Mouse (Mus musculus) frontal cortex, postnatal 14 days (tissue): ENCODE data around the gene A230072I06Rik.

Experiments
- DNase-seq, 2 experiments: peaks; one replicate each; pipeline ENCODE4 v3.0.0; 2022; ENCODE audit warnings: low spot score in 2 of 2

Gene A230072I06Rik

GRCm38 (mm10) chr8:12278663-12279312, at the start of gene A230072I06Rik:
Gene A230072I06Rik (plus strand): TSS chr8:12278819.
- DNase-seq = no peak

DNA sequence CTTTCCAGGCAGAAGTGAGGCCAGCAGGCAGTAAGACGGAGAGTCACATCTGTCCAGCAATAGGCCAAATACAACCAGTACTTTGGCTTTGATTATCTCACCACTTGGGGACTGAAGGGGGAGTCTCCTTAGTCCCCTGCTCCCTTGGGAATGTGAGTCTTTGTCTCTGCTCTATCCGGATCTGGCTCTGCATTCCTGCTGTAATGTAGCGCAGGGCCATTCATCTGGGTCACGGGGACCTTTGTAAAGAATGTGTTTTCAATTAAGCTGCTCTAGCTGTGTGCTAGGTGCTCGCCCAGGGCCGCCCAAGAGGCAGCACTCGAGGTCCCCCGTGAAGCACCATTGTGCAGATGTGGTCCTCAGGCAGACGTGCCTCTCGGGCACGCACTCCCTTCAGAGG, 44.6 kb upstream of the A230072I06Rik start:
- DNase-seq = no peak

DNA sequence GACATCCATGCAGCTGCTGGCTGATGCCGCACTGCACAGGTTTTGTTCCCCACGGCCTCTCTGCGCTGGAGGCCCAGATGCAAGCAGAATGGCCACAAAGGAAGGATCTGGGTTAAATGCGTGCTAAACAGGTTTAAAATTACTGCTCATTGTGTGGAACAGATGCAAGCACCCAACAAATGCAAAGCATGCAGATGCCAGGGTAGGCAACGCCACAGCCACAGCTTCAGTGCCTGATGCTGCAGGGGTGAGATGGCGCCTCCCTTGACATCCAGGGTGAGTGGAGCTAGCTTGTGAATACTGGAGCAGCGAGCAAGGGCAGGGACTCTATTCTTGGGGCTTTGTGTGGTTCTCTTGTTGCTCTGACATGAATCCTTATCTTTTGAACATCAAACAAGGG, 39.8 kb upstream of the A230072I06Rik start:
- no peak for DNase-seq

DNA sequence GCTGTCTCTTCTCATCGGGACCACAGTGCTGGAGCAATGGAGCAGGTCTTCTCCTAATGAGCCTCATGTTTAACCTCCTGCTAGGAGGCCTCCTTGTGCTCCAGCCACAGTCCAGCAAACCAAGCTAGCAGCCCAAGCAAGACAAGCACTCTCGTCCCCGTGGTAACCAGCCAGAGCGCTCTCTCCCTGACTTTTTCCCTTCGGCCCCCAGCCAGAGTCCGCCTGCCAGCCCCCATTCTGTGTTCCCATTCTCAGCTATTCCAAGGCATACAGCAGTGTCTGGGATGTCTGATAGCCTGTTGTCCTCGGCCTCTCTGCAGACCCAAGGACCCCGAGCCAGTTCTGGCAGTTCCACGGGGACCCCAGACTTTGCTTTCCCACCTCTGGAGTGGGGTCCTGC, 38.5 kb upstream of the A230072I06Rik start:
- no peak for DNase-seq

DNA sequence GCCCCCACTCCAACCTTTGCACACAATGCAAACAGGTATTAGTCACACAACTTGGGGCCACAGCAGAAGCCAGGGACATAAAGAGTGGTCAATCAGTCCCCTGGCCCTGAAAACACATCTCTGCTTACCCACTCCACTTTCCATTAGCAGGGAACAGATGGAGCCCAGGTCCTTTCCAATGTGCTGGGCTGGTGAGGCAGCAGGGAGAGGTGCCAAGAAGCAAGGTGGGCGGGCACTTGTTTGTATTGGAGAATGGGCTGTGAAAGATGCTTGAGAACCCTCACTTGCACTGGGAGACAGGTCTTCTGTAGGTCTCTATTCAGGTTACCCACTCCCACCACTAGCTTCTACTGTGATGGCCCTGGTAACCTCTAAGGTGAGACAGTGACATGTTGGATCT, 34.9 kb upstream of the A230072I06Rik start:
- no peak for DNase-seq

DNA sequence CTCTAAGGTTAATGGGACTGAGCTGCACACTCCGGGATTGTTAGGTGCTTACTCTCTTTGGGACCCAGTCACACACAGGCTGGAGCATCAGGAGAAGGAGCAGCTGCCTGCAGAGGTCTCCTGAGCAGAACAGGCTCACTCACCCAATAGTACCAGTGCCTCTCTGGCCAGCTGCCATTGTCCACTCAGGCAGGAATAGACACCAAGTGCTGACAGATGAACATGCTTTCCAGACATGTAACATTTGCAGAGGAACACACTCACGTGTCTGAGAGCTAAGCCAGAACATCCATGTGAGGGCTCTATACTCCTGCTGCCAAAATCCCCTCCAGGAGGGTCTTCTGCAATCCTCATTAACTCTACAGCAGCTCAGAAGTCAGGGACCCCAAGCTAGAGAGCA, 18.7 kb upstream of the A230072I06Rik start:
- no peak for DNase-seq

DNA sequence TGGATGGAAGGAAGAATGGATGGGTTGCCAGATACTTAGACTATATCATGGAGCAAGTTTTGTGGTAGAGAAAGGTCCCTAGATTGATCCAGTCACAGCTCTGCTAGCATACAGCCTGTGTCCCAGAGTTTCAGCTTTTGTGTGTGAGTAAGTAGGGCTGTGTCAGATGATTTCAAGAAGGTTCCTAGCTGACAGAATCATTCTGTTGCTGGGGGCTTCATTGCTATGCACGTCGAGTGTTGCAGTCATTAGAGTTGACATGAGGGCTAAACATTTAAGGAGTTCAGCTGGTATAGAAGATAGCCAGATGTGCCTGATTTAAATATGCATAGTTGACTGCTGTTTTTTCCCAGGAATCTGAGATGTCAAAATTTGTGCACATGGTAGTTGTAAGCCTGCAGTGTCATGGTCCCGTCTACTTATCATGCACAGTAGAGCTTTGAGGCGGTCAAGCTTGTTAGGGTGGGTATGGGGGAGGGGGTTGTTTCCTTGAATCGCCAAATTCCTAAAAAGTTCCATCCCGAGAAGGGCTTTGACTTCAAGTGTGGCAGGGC, 18.1 kb upstream of the A230072I06Rik start:
- no peak for DNase-seq

GRCm38 (mm10) chr8:12261556-12261955, 17.1 kb upstream of the A230072I06Rik start:
- DNase-seq = no peak

DNA sequence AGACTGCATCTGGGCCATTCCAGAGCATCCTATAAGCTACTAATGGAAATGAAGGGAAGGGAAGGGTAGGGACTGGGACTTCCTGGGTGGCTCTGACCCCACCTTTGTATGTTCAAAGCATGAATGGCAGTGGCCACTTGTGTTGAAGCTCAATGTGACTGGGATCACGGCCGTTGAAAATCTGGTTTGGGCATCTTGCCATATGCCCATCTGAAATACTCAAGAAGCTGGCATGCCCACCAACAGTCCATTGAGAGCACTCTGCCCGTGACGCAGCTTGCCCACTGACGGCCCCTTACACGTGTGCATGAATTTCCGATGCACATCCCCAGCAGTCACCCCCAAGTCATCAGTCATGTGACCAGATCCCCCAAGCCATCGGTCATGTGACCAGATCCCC, 13.6 kb upstream of the A230072I06Rik start:
- DNase-seq = no peak

DNA sequence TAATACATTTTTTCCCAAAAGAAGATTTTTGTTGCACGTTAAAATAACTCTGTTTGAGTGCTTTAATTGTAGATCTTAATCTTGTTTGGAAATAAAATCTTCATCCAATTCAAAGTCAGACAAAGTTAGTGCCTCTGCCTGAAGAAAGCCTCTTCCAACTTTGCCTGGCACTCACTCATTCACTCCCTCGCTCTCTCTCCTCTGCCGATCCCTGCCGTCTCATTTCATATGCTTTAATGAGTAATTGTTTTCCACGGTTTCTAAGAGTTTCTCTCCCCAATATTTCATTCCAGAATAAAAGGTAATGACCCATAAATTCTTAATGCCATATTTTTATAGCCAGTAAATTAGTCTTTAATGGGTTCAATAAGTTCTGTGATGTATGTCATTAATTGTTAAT, 10.8 kb upstream of the A230072I06Rik start:
- DNase-seq = no peak

DNA sequence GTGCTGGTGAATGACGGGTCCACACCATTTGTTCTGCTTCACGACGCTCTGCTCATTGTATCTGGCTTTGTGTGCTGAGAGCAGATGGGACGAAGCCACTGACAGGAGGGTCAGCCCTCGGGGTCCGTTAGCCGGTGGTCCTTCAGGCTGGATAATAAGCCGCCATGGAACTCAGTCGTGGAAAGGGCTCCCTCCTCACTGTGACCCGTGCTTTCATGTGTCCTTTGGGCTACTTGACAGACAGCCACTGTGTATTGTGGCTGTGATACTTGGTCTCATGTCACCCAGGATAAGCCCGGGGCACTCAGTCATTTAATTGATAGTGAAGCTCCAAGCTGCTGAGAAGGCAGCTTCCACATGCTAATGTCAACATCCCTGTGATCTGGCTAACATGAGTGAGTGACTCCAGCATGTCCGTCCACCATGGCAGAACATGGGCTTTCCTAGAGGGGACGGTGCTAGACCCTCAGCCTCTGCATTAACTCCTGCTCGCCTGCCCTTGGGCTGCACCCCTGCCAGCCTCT, 10.3 kb upstream of the A230072I06Rik start:
- DNase-seq = no peak

DNA sequence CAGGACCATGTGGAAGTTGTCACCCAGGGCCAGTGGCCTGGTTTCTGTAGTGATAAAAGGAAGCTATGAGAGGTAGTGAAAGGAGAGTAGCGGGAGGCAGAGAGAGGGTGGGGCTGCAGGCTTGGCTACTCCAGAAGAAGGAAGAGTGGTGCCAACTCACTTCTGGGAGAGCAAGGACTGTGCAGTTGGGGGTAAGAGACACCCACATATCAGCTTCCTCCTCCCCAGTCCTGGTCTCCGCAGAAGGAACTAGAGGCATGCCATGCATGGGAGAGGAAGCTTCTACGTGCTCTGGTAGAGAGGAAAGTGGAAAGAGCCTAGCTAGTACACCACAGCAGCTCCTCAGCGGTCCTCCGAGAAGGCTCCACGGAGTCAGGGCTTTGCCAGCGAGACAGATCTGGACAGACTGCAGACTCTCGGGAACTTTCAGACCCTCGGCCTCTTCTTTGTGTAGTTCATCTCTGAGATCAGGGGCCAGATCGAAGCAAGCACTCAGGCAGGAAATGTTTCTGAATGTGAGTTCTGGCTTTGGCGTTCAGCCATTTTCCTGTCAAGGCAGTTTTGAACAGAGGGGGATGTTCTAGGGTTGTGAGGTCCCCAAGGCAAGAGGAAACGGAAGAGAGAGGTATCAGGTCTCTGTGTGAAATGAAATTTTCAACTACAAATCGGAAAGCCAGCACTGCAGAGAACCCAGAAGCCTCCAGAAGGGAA, 1.0 kb downstream of the A230072I06Rik start:
- DNase-seq = no peak

DNA sequence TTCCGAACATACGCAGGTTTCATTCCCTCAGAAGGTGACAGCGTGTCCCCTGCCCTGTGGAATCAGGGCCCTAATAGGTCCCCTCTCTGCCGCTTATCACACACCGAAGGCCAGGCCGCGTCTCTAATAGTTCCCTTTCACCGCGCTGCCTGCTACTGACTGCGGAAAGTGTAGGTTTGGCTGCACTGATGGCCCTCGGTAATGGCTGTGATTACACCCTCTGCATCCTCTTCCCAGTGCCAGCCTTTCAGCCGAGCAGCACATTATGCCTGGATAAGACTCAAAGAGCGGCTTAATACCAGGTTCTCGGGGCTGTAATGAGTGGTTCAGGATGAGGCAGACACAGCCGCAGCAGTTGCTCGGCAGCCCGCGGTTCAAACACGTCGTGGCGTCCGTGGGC, 3.5 kb downstream of the A230072I06Rik start:
- DNase-seq = no peak

DNA sequence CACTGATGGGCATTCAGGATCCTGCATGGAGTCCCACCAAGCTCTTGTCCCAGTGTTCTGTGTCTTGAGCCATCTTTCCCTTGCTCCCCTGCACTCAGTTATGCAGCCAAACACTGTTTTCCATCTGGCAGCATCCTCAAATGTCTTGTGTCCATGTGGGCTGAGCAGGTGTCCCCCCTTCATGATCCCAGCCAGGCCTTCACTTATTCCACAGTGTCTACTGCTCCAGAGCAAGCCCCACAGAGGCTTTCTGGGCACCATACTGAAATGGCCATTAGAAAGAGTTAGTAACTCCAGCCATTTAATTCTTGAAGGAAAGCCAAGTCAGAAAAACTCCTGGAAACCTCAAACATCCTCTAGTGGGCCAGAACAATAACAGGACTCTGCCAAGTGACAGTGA, 11.9 kb downstream of the A230072I06Rik start:
- DNase-seq = no peak

DNA sequence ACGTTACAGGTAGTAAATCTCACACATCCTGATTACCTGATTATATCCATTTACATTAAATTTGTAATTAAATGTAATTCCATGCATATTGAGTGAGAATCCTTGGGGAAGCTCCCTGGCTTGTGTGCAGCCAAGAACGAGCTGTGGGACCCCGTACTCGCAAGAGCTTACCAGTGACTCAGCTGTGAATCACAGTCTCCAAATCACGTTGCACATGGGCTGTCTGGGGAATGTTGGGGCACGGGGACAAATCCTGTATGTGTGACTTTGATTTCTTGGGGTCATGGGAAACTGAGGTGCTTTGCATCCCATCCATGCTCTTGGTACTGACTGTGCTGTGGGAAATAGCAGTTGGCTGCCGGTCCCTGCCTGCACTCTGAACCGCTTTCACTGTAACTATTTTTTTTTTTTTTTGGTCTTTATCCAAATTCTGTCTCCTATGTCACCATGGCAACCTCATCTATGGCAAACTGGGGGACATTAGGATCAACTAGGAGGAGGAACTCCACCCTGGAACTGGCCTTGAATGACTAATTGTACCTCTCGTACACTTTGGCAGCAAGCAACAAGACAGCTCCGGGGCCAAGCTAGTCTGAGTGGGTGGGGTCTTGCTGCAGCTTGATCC, 19.8 kb downstream of the A230072I06Rik start:
- DNase-seq = no peak

GRCm38 (mm10) chr8:12301998-12302397, 23.4 kb downstream of the A230072I06Rik start:
- no peak for DNase-seq

DNA sequence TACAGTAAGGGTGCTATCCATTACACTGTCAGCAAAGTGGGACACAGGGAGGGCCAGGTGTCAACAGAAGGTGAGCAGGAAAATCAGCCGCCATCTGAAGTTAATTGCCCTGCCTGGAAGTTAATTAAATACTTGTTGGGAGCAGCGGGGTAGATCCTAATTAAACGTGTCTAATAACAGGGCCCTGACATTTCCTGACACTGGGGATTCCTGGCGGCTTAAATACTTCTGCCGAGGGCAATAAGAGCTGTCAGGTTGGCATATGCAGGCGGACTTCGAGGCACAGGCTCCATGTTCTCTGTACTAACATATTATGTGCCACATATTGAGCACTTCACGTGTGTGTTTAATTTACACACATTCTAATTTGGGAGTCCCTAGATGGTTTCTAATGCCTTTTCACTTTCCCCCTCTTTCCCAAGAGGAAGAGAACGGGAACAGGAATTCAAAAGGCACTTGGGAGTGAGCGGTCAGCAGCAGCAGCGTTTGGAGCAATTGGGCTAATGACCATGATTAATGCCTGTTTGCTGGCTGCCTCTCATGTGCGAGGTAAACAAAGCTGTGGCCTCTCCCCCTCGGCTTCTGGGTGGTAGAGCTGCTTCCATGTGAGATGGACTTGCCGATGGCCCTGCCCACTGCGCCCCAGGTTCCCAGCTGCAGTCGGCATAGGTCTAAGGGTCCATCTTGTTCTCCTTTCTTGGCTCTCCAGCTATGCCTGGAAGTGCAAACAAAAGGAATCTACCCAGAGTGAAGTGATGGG, 34.5 kb downstream of the A230072I06Rik start:
- no peak for DNase-seq

GRCm38 (mm10) chr8:12314258-12314657, 35.6 kb downstream of the A230072I06Rik start:
- DNase-seq = no peak

DNA sequence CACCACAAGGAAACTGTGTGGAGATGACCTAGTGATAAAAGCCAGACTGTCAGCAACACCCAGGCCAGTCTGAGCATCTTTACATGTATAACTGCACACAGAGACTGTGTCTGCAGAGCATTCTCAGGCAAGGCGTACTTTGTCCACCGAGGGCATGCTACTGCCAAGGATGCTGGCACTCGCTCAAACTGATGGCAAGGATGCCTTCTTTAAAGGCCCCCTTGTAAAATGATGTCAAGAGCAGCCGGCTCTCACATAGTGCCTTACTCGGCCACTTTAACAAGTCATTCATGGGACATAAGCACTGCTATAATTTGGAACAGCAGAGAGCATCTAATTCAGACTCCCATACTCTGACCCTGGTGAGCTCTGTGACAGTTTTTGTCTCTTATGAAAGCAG, 36.6 kb downstream of the A230072I06Rik start:
- DNase-seq = no peak

GRCm38 (mm10) chr8:12319755-12320455, 41.3 kb downstream of the A230072I06Rik start:
- DNase-seq = no peak

- no peak for DNase-seq
Observed at GRCm38 (mm10) chr8:12322071-12322470, 43.5 kb downstream of the A230072I06Rik start.
